Mouse (Mus musculus) heart, adult 2 months (tissue): ENCODE results near the gene Fkbp2.

Experiments used
- CTCF ChIP-seq: fragments of 200-600 bp; IDR thresholded peaks from 2 replicates; pipeline ENCODE4 v1.8.1; 2022; ENCODE audit warnings: antibody characterized with exemption, mild to moderate bottlenecking, moderate library complexity
- EP300 ChIP-seq: fragments of 200-500 bp; IDR thresholded peaks from 2 replicates; pipeline ENCODE4 v1.6.1; 2011; ENCODE audit warnings: low read depth, low read length, control low read depth; ENCODE audit not compliant: insufficient read depth
- POLR2A ChIP-seq: fragments of 200-500 bp; IDR thresholded peaks from 2 replicates; pipeline ENCODE4 v1.6.1; 2011; ENCODE audit warnings: mild to moderate bottlenecking, low read depth, low read length, control low read depth; ENCODE audit not compliant: insufficient read depth

- TF ChIP-seq CTCF (no peak), EP300 (no peak), POLR2A (no peak)
These were observed 7.9 kb downstream of the Fkbp2 start for GRCm38 (mm10) chr19:6972247-6972917.
